Mouse (Mus musculus) ES-Bruce4 (cell line): ENCODE measurements around the gene Tomm34.

Experiments
- CTCF ChIP-seq: IDR thresholded peaks from one replicate; pipeline ENCODE4 v1.8.1; 2011; ENCODE audit warnings: low read depth, low read length
- EP300 ChIP-seq: IDR thresholded peaks from 2 replicates; pipeline ENCODE4 v1.6.1; 2011; ENCODE audit warnings: low read depth, low read length; ENCODE audit not compliant: insufficient read depth
- POLR2A ChIP-seq: IDR thresholded peaks from one replicate; pipeline ENCODE4 v1.8.1; 2011; ENCODE audit warnings: low read length; ENCODE audit not compliant: insufficient read depth

- TF ChIP-seq CTCF = no peak
- TF ChIP-seq EP300 = peak; percentile 24; the same call in 1 of the 2 replicates
- peak; percentile 93 for TF ChIP-seq POLR2A
These were observed at the start of gene Tomm34 for GRCm38 (mm10) chr2:164070765-164071436.
